Mouse (Mus musculus) liver, embryonic 14.5 days (tissue): ENCODE results near the gene Ptpn11. TPM values are rescaled to one million over a fixed set of nuclear protein-coding genes. Genes with fewer than 3 reads are reported as not detected.

Experiments
- ATAC-seq: fragments of 200-750 bp; cut with Nextera tagmentation; 2 replicates; pipeline ENCODE4 v1.8.0; 2017; ENCODE audit warnings: moderate number of reproducible peaks, mild to moderate bottlenecking, moderate library complexity; ENCODE audit not compliant: insufficient read depth
- DNase-seq, 3 experiments: peaks; one replicate each; pipeline ENCODE4 v3.0.0-alpha.2; 2012 to 2013; ENCODE audit warnings: low read depth in 3 of 3, low spot score in 3 of 3
- H3K27ac ChIP-seq: fragments of 300-500 bp; sonication (generic); 2 replicates; pipeline ENCODE4 v1.5.1; 2014; ENCODE audit warnings: moderate library complexity, mild to moderate bottlenecking, control low read depth, inconsistent platforms
- H3K27me3 ChIP-seq: fragments of 300-500 bp; sonication (generic); 2 replicates; pipeline ENCODE4 v1.6.1; 2014; ENCODE audit warnings: mild to moderate bottlenecking, low read length, moderate library complexity; ENCODE audit not compliant: control insufficient read depth, insufficient read depth
- H3K36me3 ChIP-seq: fragments of 300-500 bp; sonication (generic); replicated peaks from 2 replicates; pipeline ENCODE4 v1.6.1; 2014; ENCODE audit warnings: low read depth; ENCODE audit not compliant: control insufficient read depth, insufficient read depth
- H3K4me1 ChIP-seq, 2 experiments: fragments of 200-500 bp in 1 of 2; fragments of 300-500 bp in 1 of 2; sonication (generic) in 1 of 2; replicated peaks; 2 replicates each; pipeline ENCODE4 v1.6.1; 2012 to 2014; ENCODE audit warnings: antibody characterized with exemption in 1 of 2, inconsistent platforms in 1 of 2, low read length in 1 of 2; ENCODE audit not compliant: control insufficient read depth in 2 of 2, insufficient read depth in 2 of 2
- H3K4me2 ChIP-seq: fragments of 300-500 bp; sonication (generic); 2 replicates; pipeline ENCODE4 v1.6.1; 2014; ENCODE audit warnings: low read depth, mild to moderate bottlenecking, control low read depth, moderate library complexity
- H3K4me3 ChIP-seq, 2 experiments: fragments of 200-500 bp in 1 of 2; fragments of 300-500 bp in 1 of 2; sonication (generic) in 1 of 2; 2 replicates each; pipeline ENCODE4 v1.5.1; 2012 to 2014; ENCODE audit warnings: low read depth in 2 of 2, low read length in 2 of 2, mild to moderate bottlenecking in 2 of 2, control low read depth in 1 of 2, inconsistent platforms in 1 of 2, moderate library complexity in 1 of 2; ENCODE audit not compliant: insufficient read depth in 1 of 2
- H3K9ac ChIP-seq: fragments of 300-500 bp; sonication (generic); replicated peaks from 2 replicates; pipeline ENCODE4 v1.6.1; 2014; ENCODE audit warnings: mild to moderate bottlenecking, control low read depth, moderate library complexity
- H3K9me3 ChIP-seq: fragments of 300-500 bp; sonication (generic); 2 replicates; pipeline ENCODE4 v1.6.1; 2016; ENCODE audit warnings: low read length, mixed read lengths; ENCODE audit not compliant: control insufficient read depth
- CTCF ChIP-seq: IDR thresholded peaks from 2 replicates; pipeline ENCODE4 v1.5.1; 2016; ENCODE audit warnings: antibody characterized with exemption, low read depth, control low read depth
- EP300 ChIP-seq: IDR thresholded peaks from 2 replicates; pipeline ENCODE4 v1.6.1; 2016; ENCODE audit warnings: antibody characterized with exemption, low read depth
- WGBS: fragments of 180-500 bp; shearing (Covaris S2); extraction: QIAGEN DNeasy Blood & Tissue Kit; methylation state at CpG from one replicate; pipeline ENCODE4 v1.1.7; 2014; ENCODE audit not compliant: insufficient replicate concordance; 5-methylcytosine and 5-hydroxymethylcytosine counted together
- polyA plus RNA-seq, 2 experiments: library from polyadenylated mRNA; depleted of rRNA in 1 of 2; stranded (reverse) in 1 of 2; unstranded in 1 of 2; fragments of >200 nt; fragmentation: Nextera tagmentation in 1 of 2; extraction: Ambion mirVana in 1 of 2; gene quantifications; 2 replicates each; pipeline versions ENCODE4 v1.2.1 to v1.2.3; 2012 to 2014

Ptpn11 gene
- polyA plus RNA-seq, 2 experiments, result 10.0 to 13.7 TPM

DNA sequence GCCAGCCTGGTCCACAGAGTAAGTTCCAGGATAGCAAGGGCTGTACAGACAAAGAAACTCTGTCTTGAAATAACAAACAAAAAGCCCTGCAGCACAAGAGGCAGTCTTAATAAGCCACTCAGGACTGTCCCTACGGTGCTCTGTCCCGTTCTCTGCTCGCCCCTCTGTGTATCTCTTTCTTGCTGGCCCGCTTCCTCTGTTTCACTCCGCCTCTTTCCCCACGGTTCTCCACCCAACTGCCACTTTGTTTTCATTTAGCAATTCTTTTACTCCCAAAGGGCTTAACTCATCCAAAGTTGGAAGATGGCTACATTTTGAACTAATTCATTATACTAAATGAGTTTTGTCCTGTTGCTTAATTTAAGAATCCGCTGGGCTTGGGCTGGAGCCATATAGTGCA lies 50.9 kb downstream of the Ptpn11 start:
- WGBS, result 72% methylated on average over 7 of the region's 7 CpGs
- ATAC-seq, result no peak
- Histone ChIP-seq H3K27me3 (no peaks in the 10 kb centered on the region), H3K4me2 (no peak overlapping the region), H3K9ac (no peak overlapping the region), H3K9me3 (no peaks in the 10 kb centered on the region), H3K4me3 (no peak overlapping the region), H3K27ac (no peak overlapping the region), H3K4me1 (no peaks in the 10 kb centered on the region), H3K36me3 (peaks cover 31% of the 10 kb centered on the region)
- DNase-seq, result no peak
- TF ChIP-seq EP300 (no peak), CTCF (no peak)

- peaks cover 25% of the 10 kb centered on the region for H3K36me3 ChIP-seq
These were observed 54.1 kb downstream of the Ptpn11 start for GRCm38 (mm10) chr5:121137125-121137524.

DNA sequence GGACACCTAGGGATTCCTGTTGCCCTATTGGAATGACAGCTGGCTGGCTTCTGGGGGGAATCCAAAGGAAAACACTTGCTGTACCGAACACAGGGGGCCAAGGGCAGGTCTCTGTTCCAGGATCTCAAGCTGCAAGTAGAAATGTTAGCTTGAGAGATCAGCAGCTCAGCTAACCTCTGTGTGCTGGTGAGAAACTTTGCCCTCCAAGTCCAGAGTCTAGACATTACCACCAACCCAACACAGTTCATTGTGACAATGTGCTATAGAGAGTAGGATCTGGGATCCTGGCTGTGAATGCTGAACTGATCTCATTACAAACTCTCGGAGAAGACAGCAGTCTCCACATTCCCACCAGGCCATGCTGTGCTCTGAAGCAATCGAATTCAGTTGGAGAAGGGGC lies 59.4 kb downstream of the Ptpn11 start:
- Histone ChIP-seq H3K36me3 (peaks cover 17% of the 10 kb centered on the region), H3K9me3 (no peaks in the 10 kb centered on the region), H3K9ac (no peak overlapping the region), H3K4me1 (no peaks in the 10 kb centered on the region), H3K27ac (no peak overlapping the region), H3K4me3 (no peak overlapping the region), H3K27me3 (no peaks in the 10 kb centered on the region), H3K4me2 (no peak overlapping the region)
- DNase-seq (no peak), ATAC-seq (no peak)
- TF ChIP-seq EP300 (no peak), CTCF (no peak)
- WGBS, result 80% methylated on average over 3 of the region's 3 CpGs

More at GRCm38 (mm10) chr5:121137125-121137524, 54.1 kb downstream of the Ptpn11 start:
- Histone ChIP-seq H3K27me3 (no peaks in the 10 kb centered on the region), H3K4me3 (no peak overlapping the region), H3K27ac (no peak overlapping the region), H3K9me3 (no peaks in the 10 kb centered on the region), H3K9ac (no peak overlapping the region), H3K4me2 (no peak overlapping the region), H3K4me1 (no peaks in the 10 kb centered on the region)
- DNase-seq (no peak), ATAC-seq (no peak)
- WGBS, result 86% methylated on average over 8 of the region's 8 CpGs
- TF ChIP-seq CTCF (no peak), EP300 (no peak)

- H3K9me3 ChIP-seq, result no peaks in the 10 kb centered on the region
- WGBS, result 85% methylated on average over 5 of the region's 5 CpGs
- DNase-seq, result no peak
- H3K9ac ChIP-seq, result no peak overlapping the region
- no peaks in the 10 kb centered on the region for H3K27me3 ChIP-seq
- no peak for TF ChIP-seq EP300
- no peak for TF ChIP-seq CTCF
- no peaks in the 10 kb centered on the region for H3K4me1 ChIP-seq
- H3K4me3 ChIP-seq, result no peak overlapping the region
- no peak for ATAC-seq
- peaks cover 8% of the 10 kb centered on the region for H3K36me3 ChIP-seq
- H3K27ac ChIP-seq, result no peak overlapping the region
- H3K4me2 ChIP-seq, result no peak overlapping the region
These were observed 61.9 kb downstream of the Ptpn11 start for GRCm38 (mm10) chr5:121129254-121129653.

- H3K4me3 ChIP-seq, result no peak overlapping the region
- H3K9ac ChIP-seq, result no peak overlapping the region
- H3K4me2 ChIP-seq, result no peak overlapping the region
- H3K4me1 ChIP-seq, result no peaks in the 10 kb centered on the region; a peak in 1 of 4 replicates
- ATAC-seq (no peak), DNase-seq (no peak)
- 67% methylated on average over 2 of the region's 2 CpGs for WGBS
- H3K36me3 ChIP-seq, result no peaks in the 10 kb centered on the region
- no peak for TF ChIP-seq EP300
- TF ChIP-seq CTCF, result peak; percentile 78
- no peaks in the 10 kb centered on the region for H3K27me3 ChIP-seq
- no peak overlapping the region for H3K27ac ChIP-seq
- H3K9me3 ChIP-seq, result no peaks in the 10 kb centered on the region
These were observed 65.1 kb downstream of the Ptpn11 start for GRCm38 (mm10) chr5:121126051-121126450.
